Mouse (Mus musculus) bone marrow macrophage, adult 2 months (primary cell): ENCODE measurements around the gene Ehmt2.

Experiments
- CTCF ChIP-seq: IDR thresholded peaks from 2 replicates; pipeline ENCODE4 v1.5.1; 2012; ENCODE audit warnings: low read depth, mild to moderate bottlenecking, low read length, moderate library complexity
- POLR2A ChIP-seq: IDR thresholded peaks from 2 replicates; pipeline ENCODE4 v1.6.1; 2012; ENCODE audit warnings: mild to moderate bottlenecking, low read depth, low read length, borderline replicate concordance

DNA sequence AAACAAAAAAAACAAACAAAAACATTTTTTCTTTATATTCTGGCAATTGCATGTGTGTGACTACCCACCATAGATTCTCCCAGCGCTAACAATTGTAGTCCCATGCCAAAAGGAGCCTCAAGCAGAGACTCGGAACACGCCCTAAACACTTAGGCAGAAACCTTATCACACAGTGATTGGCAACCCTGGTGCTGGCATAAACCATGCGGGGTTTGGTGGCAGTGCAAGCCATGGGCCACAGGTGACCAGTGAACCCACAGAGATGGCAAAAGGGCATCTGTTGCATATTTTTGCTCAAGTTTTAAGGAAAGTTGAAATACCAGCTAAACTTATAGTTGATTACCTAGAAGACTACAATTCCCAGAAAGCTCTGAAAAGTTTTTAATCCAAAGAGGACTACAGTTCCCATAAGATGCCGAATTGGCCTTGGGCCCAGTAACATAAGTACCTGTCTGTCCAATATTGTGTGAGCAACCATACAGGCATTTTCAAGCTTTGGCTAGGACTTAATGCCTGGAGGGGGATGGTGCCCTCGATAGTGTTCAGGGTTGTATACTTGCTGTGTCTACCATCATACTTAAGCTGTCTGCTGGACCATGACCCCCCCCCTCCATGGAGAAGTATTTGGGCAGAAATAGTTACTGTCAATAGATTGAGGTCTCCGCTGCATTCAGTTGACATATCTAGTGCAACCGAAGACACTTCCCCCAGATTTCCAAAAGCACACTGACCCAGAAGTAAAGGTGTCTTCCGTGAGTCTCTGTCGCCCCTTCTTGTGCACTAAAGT lies 703 bp upstream of the Ehmt2 start:
- TF ChIP-seq CTCF = no peak
- TF ChIP-seq POLR2A = no peak
